8 mouse cellular contexts compared by ENCODE assay signal in genomic region chr5:142694627-142695340, GRCm38 (mm10). TPM values are rescaled to one million over a fixed set of nuclear protein-coding genes. Genes with fewer than 3 reads are reported as not detected.
DNase-seq lines count a peak whose midpoint lies in the region; ATAC-seq lines count a peak whose summit lies in the region.

No protein-coding gene starts in this region.

- H3K4me2 ChIP-seq in forebrain, embryonic 11.5 days (ENCODE audit: low read depth, low read length, severe bottlenecking) = no peak overlapping the region
- no peak overlapping the region for H3K4me2 ChIP-seq in forebrain, embryonic 14.5 days (ENCODE audit: low read length)

- no peaks in the 10 kb centered on the region for H3K36me3 ChIP-seq in forebrain, embryonic 11.5 days (ENCODE audit: control insufficient read depth, insufficient read depth, low read length)
- H3K36me3 ChIP-seq in forebrain, embryonic 14.5 days (ENCODE audit: control insufficient read depth, insufficient read depth, low read length) = no peaks in the 10 kb centered on the region

- intact Hi-C loops in heart, postnatal 25 days (cut with DNase I) = no loop called here

- WGBS in forebrain, embryonic 11.5 days = 12% methylated on average over 12 of the region's 12 CpGs
- 12% methylated on average over 12 of the region's 12 CpGs for WGBS in forebrain, embryonic 14.5 days

- ATAC-seq in forebrain, embryonic 11.5 days (replicated peaks; ENCODE audit: low FRiP score) = no peak
- ATAC-seq in forebrain, embryonic 14.5 days = no peak

- no peaks in the 10 kb centered on the region for H3K27me3 ChIP-seq in forebrain, embryonic 11.5 days (ENCODE audit: control insufficient read depth, insufficient read depth, low read length)
- H3K27me3 ChIP-seq in forebrain, embryonic 14.5 days (replicated peaks; ENCODE audit: control insufficient read depth, insufficient read depth, low read length) = no peaks in the 10 kb centered on the region

- H3K9ac ChIP-seq in forebrain, embryonic 11.5 days (ENCODE audit: low read length) = no peak overlapping the region
- no peak overlapping the region for H3K9ac ChIP-seq in forebrain, embryonic 14.5 days (ENCODE audit: low read length)

- no peak overlapping the region for H3K4me3 ChIP-seq in forebrain, embryonic 11.5 days (ENCODE audit: low read depth, low read length)
- H3K4me3 ChIP-seq in forebrain, embryonic 14.5 days (ENCODE audit: low read depth, low read length) = no peak overlapping the region

- H3K9me3 ChIP-seq in forebrain, embryonic 11.5 days (ENCODE audit: control insufficient read depth, low read length) = no peaks in the 10 kb centered on the region
- H3K9me3 ChIP-seq in forebrain, embryonic 14.5 days (replicated peaks; ENCODE audit: control insufficient read depth, low read length) = no peaks in the 10 kb centered on the region

- no peaks in the 10 kb centered on the region for H3K4me1 ChIP-seq in forebrain, embryonic 11.5 days (replicated peaks; ENCODE audit: control insufficient read depth, insufficient read depth, low read length)
- H3K4me1 ChIP-seq in forebrain, embryonic 14.5 days (ENCODE audit: control insufficient read depth, insufficient read depth, low read length) = peaks cover 20% of the 10 kb centered on the region

- no peak overlapping the region for H3K27ac ChIP-seq in forebrain, embryonic 11.5 days (ENCODE audit: low read depth, low read length)
- no peak overlapping the region for H3K27ac ChIP-seq in forebrain, embryonic 14.5 days (ENCODE audit: low read depth, low read length)

- peak; percentile 74 for DNase-seq in forebrain, embryonic 11.5 days (ENCODE audit: low spot score)
- no peak for DNase-seq in forebrain, embryonic 14.5 days (ENCODE audit: low spot score)
- peak; percentile 11 for DNase-seq in right cerebral cortex, postnatal 25 days
- no peak for DNase-seq in right cerebral cortex, adult 18-20 months
- peak; percentile 59 for DNase-seq in embryo, embryonic 11.5 days (ENCODE audit: low read depth, low spot score)
- peak; percentile 42 to 66 for DNase-seq in layer of hippocampus, postnatal 14 days (ENCODE audit: low spot score in 2 of 2)
- peak; percentile 86 for DNase-seq in testis, postnatal 10 days (ENCODE audit: low spot score)
- DNase-seq in heart, postnatal 25 days (ENCODE audit: low spot score) = no peak

RNA-seq across cellular contexts. Expression of gene Slc29a4, which starts 2.5 kb away (rescaled TPM):
- polyA plus RNA-seq in forebrain, embryonic 11.5 days (2014; fragmentation: Nextera tagmentation; extraction: Ambion mirVana) = 31.3 and 35.6 TPM in 2 replicates
- polyA plus RNA-seq in forebrain, embryonic 14.5 days (2014; fragmentation: Nextera tagmentation; extraction: Ambion mirVana) = 50.4 and 69.7 TPM in 2 replicates
- total RNA-seq in layer of hippocampus, postnatal 14 days (2021) = 10 to 100 TPM; 68.0 to 83.3 TPM
- under 1 TPM; 0.34 to 0.65 TPM for total RNA-seq in heart, postnatal 25 days (2021)

Comparison
In these comparisons a context has a peak if more than half of its experiments do, and no peak if none do; other contexts are left out.
1. DNase-seq: peak in forebrain, embryonic 11.5 days (single experiment), right cerebral cortex, postnatal 25 days (single experiment), embryo, embryonic 11.5 days (single experiment), layer of hippocampus, postnatal 14 days (2 of 2) and testis, postnatal 10 days (single experiment); none in forebrain, embryonic 14.5 days (single experiment), right cerebral cortex, adult 18-20 months (single experiment) and heart, postnatal 25 days (single experiment).
2. RNA of gene Slc29a4, which starts 2.5 kb away (total RNA-seq): 68.0 to 83.3 TPM in layer of hippocampus, postnatal 14 days; 0.34 to 0.65 TPM in heart, postnatal 25 days; every median in the first group is over 10 times any median in the second.